In genomic region chr11:45856149-45856516, GRCm38 (mm10) we compare ENCODE assay signal across 13 mouse cellular contexts. TPM values are rescaled to one million over a fixed set of nuclear protein-coding genes. Genes with fewer than 3 reads are reported as not detected.
A peak's percentile ranks its signal among the peaks of the same experiment; 100 is the strongest.
DNase-seq lines count a peak whose midpoint lies in the region; ATAC-seq and TF ChIP-seq lines count a peak whose summit lies in the region.
"Had no signal": no experiment of that assay in that cellular context is flagged by ENCODE, and none has a peak within 500 bp of the region (broad histone marks: within the 10 kb centered on the region; RNA-seq: fewer than 3 reads in every experiment).

No protein-coding gene starts in this region.

- peaks cover 34% of the 10 kb centered on the region for H3K4me1 ChIP-seq in heart, embryonic 11.5 days (ENCODE audit: control insufficient read depth, insufficient read depth, low read length)
- H3K4me1 ChIP-seq in liver, adult 2 months (ENCODE audit: control insufficient read depth, insufficient read depth, low read length), result peaks cover 18% of the 10 kb centered on the region
- H3K4me1 ChIP-seq in intestine, embryonic 14.5 days (replicated peaks; ENCODE audit: control insufficient read depth, insufficient read depth, low read length), result peaks cover 20% of the 10 kb centered on the region
- peaks cover 22% of the 10 kb centered on the region for H3K4me1 ChIP-seq in stomach, embryonic 14.5 days (ENCODE audit: control insufficient read depth, insufficient read depth, low read length)
- H3K4me1 ChIP-seq in hindbrain, embryonic 11.5 days (replicated peaks; ENCODE audit: control insufficient read depth, insufficient read depth, low read length), result no peaks in the 10 kb centered on the region; the same call in 1 of the 2 replicates

- peaks cover 41% of the 10 kb centered on the region for H3K79me2 ChIP-seq in liver, adult 2 months (ENCODE audit: control insufficient read depth, insufficient read depth, low read length)

- no peaks in the 10 kb centered on the region for H3K27me3 ChIP-seq in heart, embryonic 11.5 days (ENCODE audit: control insufficient read depth, insufficient read depth, low read length)
- H3K27me3 ChIP-seq in liver, adult 2 months (ENCODE audit: control insufficient read depth, insufficient read depth, low read length), result no peaks in the 10 kb centered on the region
- no peaks in the 10 kb centered on the region for H3K27me3 ChIP-seq in intestine, embryonic 14.5 days (replicated peaks; ENCODE audit: control insufficient read depth, insufficient read depth, low read length)
- H3K27me3 ChIP-seq in stomach, embryonic 14.5 days (ENCODE audit: control insufficient read depth, insufficient read depth, low read length), result no peaks in the 10 kb centered on the region
- H3K27me3 ChIP-seq in hindbrain, embryonic 11.5 days (ENCODE audit: control insufficient read depth, insufficient read depth, low read length), result no peaks in the 10 kb centered on the region
- H3K27me3 ChIP-seq: forebrain, embryonic 12.5 days; Patski had no signal

- peak overlapping the region; percentile 74 for H3K27ac ChIP-seq in heart, embryonic 11.5 days (ENCODE audit: low read depth, low read length)
- H3K27ac ChIP-seq in liver, adult 2 months (replicated peaks; ENCODE audit: insufficient read depth, low read depth, low read length), result peak overlapping the region; percentile 40
- peak overlapping the region; percentile 43 for H3K27ac ChIP-seq in intestine, embryonic 14.5 days (ENCODE audit: low read depth)
- peak overlapping the region; percentile 15; the same call in 1 of the 2 replicates for H3K27ac ChIP-seq in stomach, embryonic 14.5 days (ENCODE audit: low read length)
- no peak overlapping the region for H3K27ac ChIP-seq in hindbrain, embryonic 11.5 days (ENCODE audit: low read depth, low read length)
- H3K27ac ChIP-seq: forebrain, embryonic 12.5 days had no signal

- H3K4me3 ChIP-seq in heart, embryonic 11.5 days (ENCODE audit: low read depth, low read length), result 0 out of 2 replicates have a peak overlapping the region, but pooled peaks have one; percentile 16
- H3K4me3 ChIP-seq in liver, adult 2 months (ENCODE audit: insufficient read depth, low read depth, low read length), result no peak overlapping the region
- H3K4me3 ChIP-seq in intestine, embryonic 14.5 days (ENCODE audit: low read depth, low read length), result no peak overlapping the region
- H3K4me3 ChIP-seq in stomach, embryonic 14.5 days (ENCODE audit: low read depth, low read length), result no peak overlapping the region
- no peak overlapping the region for H3K4me3 ChIP-seq in hindbrain, embryonic 11.5 days (ENCODE audit: low read depth, low read length)
- H3K4me3 ChIP-seq: forebrain, embryonic 12.5 days had no signal

- 46% methylated on average over 6 of the region's 6 CpGs for WGBS in heart, embryonic 11.5 days (ENCODE audit: insufficient replicate concordance)
- 37% methylated on average over 6 of the region's 6 CpGs for WGBS in liver, adult 2 months
- 66% methylated on average over 6 of the region's 6 CpGs for WGBS in intestine, embryonic 14.5 days
- 69% methylated on average over 6 of the region's 6 CpGs for WGBS in stomach, embryonic 14.5 days
- 91% methylated on average over 6 of the region's 6 CpGs for WGBS in hindbrain, embryonic 11.5 days

- no peak for ATAC-seq in heart, embryonic 11.5 days (replicated peaks; ENCODE audit: insufficient number of reproducible peaks, low FRiP score, low TSS enrichment)
- no peak for ATAC-seq in intestine, embryonic 14.5 days (replicated peaks; ENCODE audit: low FRiP score, low TSS enrichment, low read depth)
- ATAC-seq in stomach, embryonic 14.5 days (ENCODE audit: insufficient number of reproducible peaks, insufficient read depth, low FRiP score, low read depth), result no peak
- no peak for ATAC-seq in hindbrain, embryonic 11.5 days (ENCODE audit: low FRiP score)
- ATAC-seq: lung, postnatal 0 days; Patski had no signal

- no peak for TF ChIP-seq POLR2A in liver, adult 2 months (IDR thresholded peaks at IDR 0.05; ENCODE audit: extremely low read depth, insufficient read depth, low read length)

- DNase-seq in heart, adult 8-10 months (ENCODE audit: low spot score), result no peak
- no peak for DNase-seq in liver, adult 2 months (ENCODE audit: extremely low read depth, low read depth, low spot score)
- DNase-seq in liver, result no peak
- DNase-seq in intestine, embryonic 14.5 days (ENCODE audit: low spot score), result no peak
- DNase-seq in adrenal gland, adult 8-10 months, result no peak
- DNase-seq in hindbrain, embryonic 11.5 days (ENCODE audit: low spot score), result no peak
- DNase-seq: B cell, adult 2 months; cerebellum, adult 18-20 months had no signal

- no peaks in the 10 kb centered on the region for H3K9me3 ChIP-seq in heart, embryonic 11.5 days (replicated peaks; ENCODE audit: control insufficient read depth, low read length)
- no peaks in the 10 kb centered on the region for H3K9me3 ChIP-seq in intestine, embryonic 14.5 days (ENCODE audit: control insufficient read depth, low read length)
- no peaks in the 10 kb centered on the region for H3K9me3 ChIP-seq in stomach, embryonic 14.5 days (ENCODE audit: control insufficient read depth, low read depth, low read length)
- no peaks in the 10 kb centered on the region for H3K9me3 ChIP-seq in hindbrain, embryonic 11.5 days (ENCODE audit: control insufficient read depth, low read length)
- H3K9me3 ChIP-seq: forebrain, embryonic 12.5 days had no signal

- no peak overlapping the region for H3K9ac ChIP-seq in heart, embryonic 11.5 days (ENCODE audit: low read depth, low read length)
- H3K9ac ChIP-seq in liver, adult 2 months (ENCODE audit: low read depth, low read length), result no peak overlapping the region
- no peak overlapping the region for H3K9ac ChIP-seq in intestine, embryonic 14.5 days (ENCODE audit: low read length)
- H3K9ac ChIP-seq in stomach, embryonic 14.5 days (replicated peaks; ENCODE audit: low read depth, low read length), result no peak overlapping the region
- H3K9ac ChIP-seq in hindbrain, embryonic 11.5 days (ENCODE audit: low read depth, low read length), result no peak overlapping the region
- H3K9ac ChIP-seq: forebrain, embryonic 12.5 days had no signal

- H3K36me3 ChIP-seq in heart, embryonic 11.5 days (ENCODE audit: control insufficient read depth, insufficient read depth, low read length), result no peaks in the 10 kb centered on the region
- peaks cover 3% of the 10 kb centered on the region; the same call in 1 of the 2 replicates for H3K36me3 ChIP-seq in liver, adult 2 months (ENCODE audit: control insufficient read depth, insufficient read depth, low read length)
- peaks cover 33% of the 10 kb centered on the region; the same call in 1 of the 2 replicates for H3K36me3 ChIP-seq in intestine, embryonic 14.5 days (ENCODE audit: control insufficient read depth, insufficient read depth, low read length)
- peaks cover 2% of the 10 kb centered on the region; the same call in 1 of the 2 replicates for H3K36me3 ChIP-seq in stomach, embryonic 14.5 days (ENCODE audit: control insufficient read depth, insufficient read depth, low read length)
- H3K36me3 ChIP-seq in hindbrain, embryonic 11.5 days (ENCODE audit: control insufficient read depth, insufficient read depth, low read length), result no peaks in the 10 kb centered on the region

- TF ChIP-seq CTCF in liver, adult 2 months (IDR thresholded peaks at IDR 0.05; ENCODE audit: low read depth, low read length), result no peak

- peak overlapping the region; percentile 27 for H3K4me2 ChIP-seq in heart, embryonic 11.5 days
- peak overlapping the region; percentile 25 for H3K4me2 ChIP-seq in intestine, embryonic 14.5 days (ENCODE audit: low read length)
- H3K4me2 ChIP-seq in stomach, embryonic 14.5 days (replicated peaks; ENCODE audit: low read depth, low read length), result 0 out of 2 replicates have a peak overlapping the region, but pooled peaks have one; percentile 6
- no peak overlapping the region for H3K4me2 ChIP-seq in hindbrain, embryonic 11.5 days (replicated peaks; ENCODE audit: low read depth, low read length)
- H3K4me2 ChIP-seq: forebrain, embryonic 12.5 days had no signal

RNA-seq across cellular contexts. Expression of gene Clint1, which starts 4.3 kb away (rescaled TPM):
- 49.2 and 57.9 TPM in 2 replicates for polyA plus RNA-seq in heart, embryonic 11.5 days (2014; fragmentation: Nextera tagmentation; extraction: Ambion mirVana)
- total RNA-seq in heart, adult 8-10 months (2022), result 10 to 100 TPM; 45.7 to 48.2 (median 47.2) TPM
- 22.5 and 26.0 TPM in 2 replicates for total RNA-seq in liver, adult 2 months (2014; rRNA removed)
- 27.2 and 30.7 TPM in 2 replicates for polyA plus RNA-seq in liver, adult 2 months (2012; rRNA removed)
- 82.1 and 83.1 TPM in 2 replicates for polyA plus RNA-seq in intestine, embryonic 14.5 days (2014; fragmentation: Nextera tagmentation; extraction: Ambion mirVana)
- 65.2 and 68.0 TPM in 2 replicates for polyA plus RNA-seq in stomach, embryonic 14.5 days (2014; fragmentation: Nextera tagmentation; extraction: Ambion mirVana)
- total RNA-seq in adrenal gland, adult 8-10 months (2022), result 10 to 100 TPM; 63.4 to 94.6 (median 74.8) TPM
- 52.1 and 64.0 TPM in 2 replicates for polyA plus RNA-seq in hindbrain, embryonic 11.5 days (2014; fragmentation: Nextera tagmentation; extraction: Ambion mirVana)
